Mouse (Mus musculus) brown adipose tissue, adult 24 weeks (tissue): ENCODE results near the gene Ano4. TPM values are rescaled to one million over a fixed set of nuclear protein-coding genes. Genes with fewer than 3 reads are reported as not detected.

Experiments used
- H3K27ac ChIP-seq: fragments of 200-500 bp; replicated peaks from 2 replicates; pipeline ENCODE4 v1.5.1; 2012; ENCODE audit warnings: low read depth, mild to moderate bottlenecking, low read length
- H3K4me1 ChIP-seq: fragments of 200-500 bp; 2 replicates; pipeline ENCODE4 v1.6.1; 2012; ENCODE audit warnings: low read length, mixed read lengths; ENCODE audit not compliant: control insufficient read depth, insufficient read depth, insufficient read length
- H3K4me3 ChIP-seq: fragments of 200-500 bp; 2 replicates; pipeline ENCODE4 v1.5.1; 2012; ENCODE audit warnings: low read depth, mild to moderate bottlenecking, low read length, moderate library complexity; ENCODE audit not compliant: insufficient read depth
- polyA plus RNA-seq: library from polyadenylated mRNA; stranded (reverse); fragments of >200 nt; gene quantifications from 2 replicates; pipeline ENCODE4 v1.2.4, GENCODE M21; 2012; ENCODE audit not compliant: missing spikeins, insufficient read depth, insufficient read length

Gene Ano4
- polyA plus RNA-seq, 1 experiment, result not detected

DNA sequence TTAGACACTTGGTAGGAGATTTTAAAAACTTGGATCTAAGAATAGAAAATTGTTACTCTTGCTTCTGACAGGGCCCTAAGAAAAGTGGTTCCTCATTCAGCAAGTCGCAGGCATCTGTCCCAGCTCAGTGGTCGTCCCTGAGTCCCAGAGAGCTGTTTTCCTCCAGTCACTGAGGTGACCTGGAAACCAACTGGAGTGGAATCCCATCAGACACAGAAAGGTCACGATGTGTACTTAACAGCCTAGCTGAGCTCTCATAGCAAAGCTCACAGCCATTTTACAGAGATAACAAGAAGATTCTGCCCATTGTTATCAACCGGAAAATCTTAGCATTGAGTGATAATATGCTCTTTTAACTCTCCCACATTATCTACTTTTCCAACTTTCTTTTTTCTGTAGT is 365.1 kb downstream of the Ano4 start:
- Histone ChIP-seq H3K4me3 (no peak overlapping the region), H3K27ac (no peak overlapping the region), H3K4me1 (no peaks in the 10 kb centered on the region)

DNA sequence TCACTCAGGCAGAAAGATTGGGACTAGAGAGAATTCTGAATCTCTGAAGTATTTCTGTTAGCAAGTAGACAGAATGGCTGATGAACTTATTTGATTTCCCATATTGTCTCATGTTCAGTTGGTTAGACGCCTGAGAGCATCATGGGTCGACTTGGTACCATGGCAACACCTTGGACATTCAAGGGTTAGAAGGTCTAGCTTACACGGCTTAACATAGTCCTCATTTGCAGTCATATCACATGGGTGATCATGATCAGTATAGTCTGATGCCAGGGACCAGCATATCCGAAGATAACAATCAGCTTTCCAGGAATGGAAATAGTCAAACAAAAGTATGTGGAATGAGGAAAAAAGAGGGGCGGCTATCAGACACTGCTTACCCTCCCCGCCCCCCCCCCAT is 365.6 kb downstream of the Ano4 start:
- H3K4me1 ChIP-seq, result no peaks in the 10 kb centered on the region
- no peak overlapping the region for H3K4me3 ChIP-seq
- no peak overlapping the region for H3K27ac ChIP-seq

DNA sequence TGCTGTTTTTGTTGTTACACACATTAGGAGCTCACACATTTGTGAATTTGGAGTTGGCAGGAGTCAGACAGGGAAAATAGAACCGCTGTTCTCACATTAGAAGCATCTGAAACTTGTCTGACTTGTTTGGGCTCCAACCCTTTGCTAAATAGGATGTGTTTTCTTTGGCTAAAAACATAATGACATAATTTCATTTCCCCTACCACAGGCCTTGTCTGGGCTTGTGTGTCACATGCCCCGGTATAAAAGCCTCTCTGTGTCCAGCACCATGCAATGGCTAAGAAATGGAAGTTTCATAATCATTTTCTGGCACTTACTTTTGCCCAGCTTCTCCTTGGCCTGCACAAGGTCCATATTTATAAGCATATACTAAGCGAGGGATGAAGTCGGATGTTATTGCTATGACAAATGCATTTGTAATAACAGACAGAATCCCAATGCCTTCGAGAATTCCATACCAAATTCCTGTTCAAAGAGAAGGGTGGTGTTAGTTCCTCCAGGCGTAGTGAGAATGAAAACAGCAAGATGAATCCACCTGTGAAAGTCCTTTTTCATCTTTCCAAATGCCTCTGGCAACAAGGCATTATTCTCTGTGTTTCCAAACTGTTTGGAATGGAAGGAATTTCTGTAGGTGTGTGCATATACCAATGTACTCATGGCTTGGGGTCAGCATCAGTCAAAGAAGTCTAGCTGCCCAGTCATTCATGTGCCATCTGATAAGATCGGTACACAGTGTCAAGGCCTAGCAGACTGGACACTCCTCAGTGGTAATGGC is 373.4 kb downstream of the Ano4 start:
- no peak overlapping the region for H3K27ac ChIP-seq
- H3K4me1 ChIP-seq, result no peaks in the 10 kb centered on the region
- H3K4me3 ChIP-seq, result no peak overlapping the region

DNA sequence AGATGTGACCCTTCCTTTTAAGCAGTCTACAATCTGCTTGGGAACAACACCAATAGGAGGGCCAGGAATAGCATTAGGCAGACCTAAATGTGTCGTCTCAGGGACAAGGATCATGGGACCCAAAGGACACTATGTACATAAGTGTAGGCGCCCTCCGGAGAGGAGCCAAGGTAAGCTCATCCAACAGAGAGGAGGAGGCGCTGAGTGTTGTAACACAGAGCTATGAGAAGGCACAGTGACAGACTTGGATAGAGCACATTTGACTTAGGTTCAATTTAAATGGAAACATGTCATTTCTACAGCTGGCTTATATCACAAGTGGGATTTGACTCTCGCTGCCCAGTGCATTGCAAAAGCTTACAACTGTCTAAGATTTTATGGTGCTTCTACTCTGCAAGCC is 376.0 kb downstream of the Ano4 start:
- Histone ChIP-seq H3K27ac (no peak overlapping the region), H3K4me3 (no peak overlapping the region), H3K4me1 (no peaks in the 10 kb centered on the region)

DNA sequence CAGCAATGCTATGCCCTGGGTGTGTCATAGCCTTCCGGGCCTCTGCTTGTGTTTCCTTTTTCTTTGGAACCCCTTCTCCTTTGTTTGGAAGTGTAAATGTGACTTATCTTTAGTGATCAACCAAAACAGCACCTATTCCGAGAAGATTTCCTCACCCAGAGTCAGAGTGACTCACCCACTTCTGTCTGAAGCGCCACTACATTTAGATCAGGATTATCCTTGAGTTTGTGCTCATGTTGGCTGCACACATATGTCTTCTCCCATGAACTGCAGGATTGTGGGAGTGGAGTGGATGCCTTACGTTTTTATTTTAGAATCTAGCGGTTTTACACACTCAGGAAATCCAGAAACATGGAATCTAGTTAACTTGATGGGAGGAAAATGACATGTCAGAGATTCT is 383.8 kb downstream of the Ano4 start:
- Histone ChIP-seq H3K27ac (no peak overlapping the region), H3K4me3 (no peak overlapping the region), H3K4me1 (no peaks in the 10 kb centered on the region)

DNA sequence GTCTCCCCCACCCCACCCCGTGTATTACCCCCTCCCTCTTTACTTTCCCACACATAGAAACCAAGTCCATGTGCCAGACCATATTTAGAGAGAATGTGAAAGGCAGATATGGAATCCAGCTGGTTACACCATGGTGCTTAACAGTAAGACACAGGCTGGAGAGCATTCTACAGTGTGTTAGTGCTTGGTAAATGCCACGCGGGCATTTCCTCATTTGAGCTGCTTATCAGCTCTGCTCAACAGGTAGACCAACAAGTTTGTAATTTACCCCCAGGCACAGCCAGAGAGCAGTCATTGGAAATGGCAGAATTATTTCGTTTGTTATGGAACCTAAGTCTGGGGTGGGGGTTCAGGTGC is 394.3 kb downstream of the Ano4 start:
- no peak overlapping the region for H3K27ac ChIP-seq
- no peak overlapping the region for H3K4me3 ChIP-seq
- no peaks in the 10 kb centered on the region for H3K4me1 ChIP-seq

DNA sequence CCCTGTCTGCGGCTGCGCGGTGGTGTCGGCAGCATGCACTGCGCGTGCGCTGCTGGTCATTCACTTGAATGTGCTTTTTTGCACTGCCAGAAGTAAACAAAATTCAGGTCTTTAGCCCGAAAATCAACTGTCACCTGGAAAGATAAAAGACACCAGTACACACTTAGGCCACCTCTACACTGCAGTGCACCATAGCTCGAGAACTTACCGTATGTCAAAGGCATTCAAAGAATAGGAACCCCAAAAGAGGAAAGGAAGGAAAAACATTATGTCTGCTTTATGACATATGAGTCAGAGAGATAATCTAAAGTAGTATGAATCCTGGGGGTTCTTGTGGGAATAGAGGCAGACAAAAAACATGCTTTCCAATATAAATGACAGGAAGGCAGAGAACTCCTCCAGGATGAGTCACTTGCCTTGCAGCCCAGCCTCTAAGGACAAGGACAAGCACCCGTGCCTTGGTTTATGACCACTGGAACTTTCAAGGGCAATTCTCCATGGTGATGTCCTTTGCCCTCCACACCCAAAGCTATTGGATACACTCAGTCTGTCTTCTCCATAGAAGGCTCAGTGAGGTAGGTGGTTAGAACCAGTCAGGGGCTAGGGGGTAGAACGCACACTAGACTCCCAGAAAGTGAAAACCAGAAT is 394.8 kb downstream of the Ano4 start:
- Histone ChIP-seq H3K27ac (no peak overlapping the region), H3K4me1 (no peaks in the 10 kb centered on the region), H3K4me3 (no peak overlapping the region)

Other genes with a start within 250 kb of the Ano4 start
- 1.5 and 1.8 TPM in 2 replicates for gene Gas2l3, start 99.2 kb upstream of the Ano4 start, polyA plus RNA-seq
- gene Nr1h4, start 188.8 kb upstream of the Ano4 start, polyA plus RNA-seq, result 0.67 and 1.5 TPM in 2 replicates